Mouse (Mus musculus): ENCODE data around the gene 1300017J02Rik.
"Not testable (repeated sequence)": the region's sequence is repeated elsewhere in the genome, so short reads cannot be mapped to it uniquely, and the experiment has no call there.

The 1300017J02Rik gene

DNA sequence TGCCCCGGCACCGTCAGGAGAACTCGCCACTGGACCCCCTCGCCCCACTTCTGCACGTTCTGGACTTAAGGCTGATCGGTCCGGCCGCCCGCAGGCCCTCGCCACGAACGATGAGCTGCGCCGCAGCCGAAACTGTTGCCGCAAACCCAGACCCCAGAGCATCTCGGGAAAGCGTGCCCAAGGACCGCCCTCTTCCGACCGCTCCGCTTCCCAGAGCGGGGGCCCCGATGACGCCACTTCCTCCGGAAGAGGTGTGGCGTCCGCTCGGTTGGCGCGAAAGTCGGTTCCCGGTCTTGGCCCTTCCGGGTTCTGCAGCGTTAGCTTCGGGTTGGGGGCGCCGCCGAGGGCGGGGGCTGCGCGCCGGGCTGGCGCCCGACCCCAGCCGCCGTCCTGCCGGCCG lies at the start of gene 1300017J02Rik, which contains the start of gene Topbp1:
TSS of gene 1300017J02Rik (minus strand) at position 156 of the 400 bp plus-strand sequence.
TSS of gene Topbp1 (plus strand) at position 289 of the 400 bp plus-strand sequence.
- DNase-seq (ENCODE audit: low spot score in 2 of 2), result peak; percentile 82 to 83

- not testable (repeated sequence) for DNase-seq (ENCODE audit: low spot score in 2 of 2)
Measured at GRCm38 (mm10) chr9:103353500-103354260, 48.8 kb upstream of the 1300017J02Rik start.

DNA sequence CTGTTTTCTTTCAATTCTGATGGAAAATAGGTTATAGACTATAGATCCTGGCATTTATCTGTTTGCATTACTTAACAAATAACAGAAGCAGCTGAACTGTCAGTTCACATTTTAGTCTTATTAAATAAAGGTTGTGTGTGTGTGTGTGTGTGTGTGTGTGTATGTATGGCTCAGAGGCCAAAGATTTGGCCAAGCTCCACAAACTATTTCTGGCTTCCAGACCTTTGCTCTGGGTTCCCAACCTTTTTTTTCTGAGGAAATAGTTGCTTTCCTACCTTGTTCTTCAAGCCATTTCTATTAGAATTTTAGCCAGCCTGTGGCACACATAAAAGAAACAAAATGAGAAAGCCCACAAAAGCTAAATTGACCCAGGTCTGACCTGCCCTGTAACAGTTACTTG lies 43.9 kb upstream of the 1300017J02Rik start:
- DNase-seq (ENCODE audit: low spot score in 2 of 2), result no peak

- DNase-seq (ENCODE audit: low spot score in 2 of 2), result no peak
Measured at GRCm38 (mm10) chr9:103347996-103348490, 43.2 kb upstream of the 1300017J02Rik start.

- no peak for DNase-seq (ENCODE audit: low spot score in 2 of 2)
Measured at GRCm38 (mm10) chr9:103347045-103347444, 42.2 kb upstream of the 1300017J02Rik start.

GRCm38 (mm10) chr9:103336912-103337311 lies 32.0 kb upstream of the 1300017J02Rik start:
- no peak for DNase-seq (ENCODE audit: low spot score in 2 of 2)

DNA sequence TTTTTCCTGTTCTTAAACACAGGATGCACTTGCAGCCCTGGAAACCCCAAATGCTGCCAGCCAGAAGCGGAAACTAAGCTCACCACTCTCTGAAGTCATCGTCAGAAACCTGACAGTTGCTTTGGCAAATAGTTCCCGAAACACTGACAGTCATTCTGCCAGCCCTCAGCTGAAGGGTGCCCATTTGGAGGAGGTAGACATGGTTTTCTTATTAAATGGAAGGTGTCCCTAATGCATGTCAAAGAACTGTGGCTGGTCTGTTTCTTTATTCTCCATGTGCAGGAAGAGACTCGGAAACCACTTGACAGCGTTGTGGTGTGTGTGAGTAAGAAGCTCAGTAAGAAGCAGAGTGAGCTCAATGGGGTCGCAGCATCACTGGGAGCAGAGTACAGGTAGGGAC lies 27.8 kb upstream of the 1300017J02Rik start:
- no peak for DNase-seq (ENCODE audit: low spot score in 2 of 2)

GRCm38 (mm10) chr9:103326449-103326848 lies 21.6 kb upstream of the 1300017J02Rik start:
- no peak for DNase-seq (ENCODE audit: low spot score in 2 of 2)

- DNase-seq (ENCODE audit: low spot score in 2 of 2), result no peak
Measured at GRCm38 (mm10) chr9:103324678-103325077, 19.8 kb upstream of the 1300017J02Rik start.

- no peak for DNase-seq (ENCODE audit: low spot score in 2 of 2)
Measured at GRCm38 (mm10) chr9:103309832-103310231, 5.0 kb upstream of the 1300017J02Rik start.

- DNase-seq (ENCODE audit: low spot score in 2 of 2), result peak in 1 of 2 experiments; percentile 6
Measured at GRCm38 (mm10) chr9:103305332-103306041, 605 bp upstream of the 1300017J02Rik start.

DNA sequence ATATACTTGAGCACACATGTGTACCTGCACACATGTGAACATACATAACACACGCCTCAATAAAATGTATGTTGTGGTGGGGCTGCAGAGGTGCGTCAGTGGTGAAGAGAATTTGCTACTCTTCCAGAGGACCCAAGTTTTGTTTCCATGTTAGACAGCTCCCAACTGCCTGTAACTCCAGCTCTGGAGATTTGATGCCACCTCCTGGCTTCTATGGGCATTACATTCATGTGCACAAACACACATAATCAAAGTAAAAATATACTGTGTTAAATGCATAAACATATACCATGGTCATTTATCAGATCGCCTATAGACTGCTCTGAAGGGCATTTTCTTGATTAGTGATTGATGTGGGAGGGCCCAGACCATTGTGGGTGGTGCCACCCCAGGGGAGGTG lies 2.2 kb downstream of the 1300017J02Rik start:
- peak; percentile 12 to 33 for DNase-seq (ENCODE audit: low spot score in 2 of 2)

- no peak for DNase-seq (ENCODE audit: low spot score in 2 of 2)
Measured at GRCm38 (mm10) chr9:103302239-103302638, 2.6 kb downstream of the 1300017J02Rik start.

- no peak for DNase-seq (ENCODE audit: low spot score in 2 of 2)
Measured at GRCm38 (mm10) chr9:103301086-103301485, 3.8 kb downstream of the 1300017J02Rik start.

- DNase-seq (ENCODE audit: low spot score in 2 of 2), result no peak
Measured at GRCm38 (mm10) chr9:103294507-103294906, 10.4 kb downstream of the 1300017J02Rik start.

DNA sequence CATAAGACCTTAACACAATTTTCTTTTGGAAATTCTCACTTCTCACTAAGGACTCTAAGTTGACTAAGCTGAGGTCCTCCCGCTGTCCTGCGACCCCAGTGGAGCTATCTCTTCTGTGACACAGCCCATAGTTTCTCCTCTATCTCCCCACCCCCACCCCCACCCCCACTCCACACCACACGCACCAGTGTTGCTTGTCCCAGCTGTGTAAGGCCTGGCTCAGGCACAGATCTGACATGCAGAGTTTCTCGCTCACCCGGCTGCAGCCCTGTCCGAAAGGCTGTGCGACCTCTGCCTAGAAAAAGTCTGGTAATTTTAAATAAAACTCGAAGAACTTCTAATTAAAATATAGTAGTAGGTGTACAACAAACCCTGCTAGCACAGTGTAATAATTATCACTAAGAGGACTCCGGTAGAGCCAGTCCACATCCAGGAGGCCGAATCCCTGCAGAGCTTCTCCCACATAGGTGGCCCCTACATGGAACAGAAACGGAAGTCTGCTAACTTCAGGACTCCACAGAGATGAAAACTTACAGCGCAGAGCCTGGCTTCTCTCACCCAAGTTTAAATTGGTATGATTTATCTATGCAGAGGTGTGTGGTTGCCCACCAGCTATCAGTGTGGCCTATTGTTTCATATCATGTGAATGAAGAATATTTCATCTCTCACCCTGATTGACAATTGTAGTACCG lies 16.2 kb downstream of the 1300017J02Rik start:
- no peak for DNase-seq (ENCODE audit: low spot score in 2 of 2)

GRCm38 (mm10) chr9:103287840-103288488 lies 16.9 kb downstream of the 1300017J02Rik start:
- no peak for DNase-seq (ENCODE audit: low spot score in 2 of 2)

DNA sequence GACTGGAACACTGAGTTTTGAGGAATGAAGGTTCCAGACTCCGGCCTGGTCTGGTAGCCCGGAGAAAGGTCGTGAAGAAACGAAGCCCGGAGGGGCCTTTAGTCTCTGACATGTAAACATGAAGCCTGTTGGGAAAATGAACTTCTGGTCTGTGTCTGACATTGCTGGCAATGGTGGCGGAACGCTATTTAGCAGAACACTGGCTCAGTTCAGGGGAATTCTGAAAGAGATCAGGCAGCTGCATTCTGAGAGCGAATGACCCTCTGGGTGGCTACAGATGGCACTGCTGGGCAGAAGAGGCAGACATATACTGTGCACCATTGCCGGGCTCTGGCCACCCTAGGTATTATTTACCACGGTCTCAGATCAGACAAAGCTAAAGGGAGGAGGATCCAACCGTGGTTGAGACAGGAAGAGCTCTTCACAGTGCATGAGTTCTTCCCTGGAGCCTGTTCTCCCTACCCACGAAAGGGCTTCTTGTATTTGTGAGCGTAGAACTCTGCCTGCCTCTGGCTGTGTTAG lies 17.9 kb downstream of the 1300017J02Rik start:
- no peak for DNase-seq (ENCODE audit: low spot score in 2 of 2)

GRCm38 (mm10) chr9:103286396-103286795 lies 18.5 kb downstream of the 1300017J02Rik start:
- no peak for DNase-seq (ENCODE audit: low spot score in 2 of 2)

DNA sequence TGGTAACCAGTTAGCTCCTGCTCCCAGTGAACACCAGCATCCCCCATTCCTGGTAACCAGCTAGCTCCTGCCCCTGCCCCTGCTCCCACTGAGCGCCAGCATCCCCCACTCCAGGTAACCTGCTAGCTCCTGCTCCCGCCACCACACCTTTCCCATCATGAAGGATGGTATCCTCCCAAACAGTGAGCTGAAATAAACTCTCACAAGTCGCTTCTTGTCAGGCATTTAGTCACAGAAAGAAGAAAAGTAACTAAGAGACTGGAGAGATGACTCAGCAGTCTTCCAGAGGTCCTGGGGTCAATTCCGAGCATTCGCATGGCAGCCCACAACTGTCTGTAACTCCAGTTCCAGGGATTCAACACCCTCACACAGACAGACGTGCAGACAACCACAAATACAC lies 28.0 kb downstream of the 1300017J02Rik start:
- DNase-seq (ENCODE audit: low spot score in 2 of 2), result no peak

GRCm38 (mm10) chr9:103275676-103276075 lies 29.2 kb downstream of the 1300017J02Rik start:
- DNase-seq (ENCODE audit: low spot score in 2 of 2), result no peak

Data from right cerebral cortex, postnatal 36 days (tissue).